Mouse (Mus musculus) kidney, adult 2 months (tissue): Measurements from ENCODE around the gene Lrrc51. TPM values are rescaled to one million over a fixed set of nuclear protein-coding genes. Genes with fewer than 3 reads are reported as not detected.

Source experiments
- DNase-seq: peaks from one replicate; pipeline ENCODE4 v3.0.0; 2021
- H3K27ac ChIP-seq: fragments of 200-500 bp; 2 replicates; pipeline ENCODE4 v1.5.1; 2012; ENCODE audit warnings: low read depth, low read length, control low read depth, inconsistent platforms; ENCODE audit not compliant: insufficient read depth
- H3K27me3 ChIP-seq: fragments of 200-500 bp; replicated peaks from 2 replicates; pipeline ENCODE4 v1.6.1; 2012; ENCODE audit warnings: mild to moderate bottlenecking, moderate library complexity, low read length, inconsistent platforms; ENCODE audit not compliant: control insufficient read depth, insufficient read depth
- H3K36me3 ChIP-seq: fragments of 200-500 bp; 2 replicates; pipeline ENCODE4 v1.6.1; 2012; ENCODE audit warnings: mild to moderate bottlenecking, moderate library complexity, low read length, inconsistent platforms; ENCODE audit not compliant: control insufficient read depth, insufficient read depth
- H3K4me1 ChIP-seq: fragments of 200-500 bp; 2 replicates; pipeline ENCODE4 v1.6.1; 2011; ENCODE audit warnings: low read length; ENCODE audit not compliant: control insufficient read depth, insufficient read depth
- H3K4me3 ChIP-seq: fragments of 200-500 bp; 2 replicates; pipeline ENCODE4 v1.5.1; 2011; ENCODE audit warnings: mild to moderate bottlenecking, low read depth, low read length, control low read depth; ENCODE audit not compliant: insufficient read depth
- CTCF ChIP-seq: fragments of 200-500 bp; conservative IDR thresholded peaks from 2 replicates; pipeline ENCODE4 v1.5.1; 2011; ENCODE audit warnings: low read depth, mild to moderate bottlenecking, control low read depth, low read length, moderate library complexity, mixed read lengths; ENCODE audit not compliant: insufficient read depth, insufficient read length
- POLR2A ChIP-seq: fragments of 200-500 bp; IDR thresholded peaks from one replicate; pipeline ENCODE4 v1.6.1; 2011; ENCODE audit warnings: low read depth, low read length, control low read depth
- WGBS: fragments of 180-500 bp; shearing (Covaris S2); methylation state at CpG from one replicate; pipeline ENCODE4 v1.1.7; 2018; 5-methylcytosine and 5-hydroxymethylcytosine counted together
- polyA plus RNA-seq: library from polyadenylated mRNA; depleted of rRNA; stranded (reverse); fragments of >200 nt; gene quantifications from 2 replicates; pipeline ENCODE4 v1.2.3, GENCODE M21; 2012

Gene Lrrc51
- polyA plus RNA-seq, 1 experiment = 19.6 TPM

DNA sequence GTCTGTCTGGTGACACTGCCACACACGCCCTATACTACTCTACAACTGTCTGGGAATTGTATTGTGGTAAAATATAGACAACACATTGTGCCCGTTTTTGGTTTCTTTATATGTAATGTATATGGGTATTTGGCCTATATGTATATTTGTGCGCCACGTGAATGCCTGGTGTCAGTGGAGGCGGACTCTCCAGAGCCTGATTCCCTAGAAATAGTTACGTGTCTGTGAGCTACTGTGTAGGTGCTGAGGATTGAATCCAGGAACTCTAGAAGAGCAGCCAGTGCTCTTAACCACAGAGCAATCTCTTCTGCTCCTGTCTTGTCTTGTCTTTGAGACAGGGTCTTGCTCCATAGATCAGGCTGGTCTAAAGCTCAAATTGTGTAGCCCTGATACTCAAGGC, 47.4 kb downstream of the Lrrc51 start:
- H3K27me3 ChIP-seq = no peaks in the 10 kb centered on the region
- H3K36me3 ChIP-seq = no peaks in the 10 kb centered on the region
- peaks cover 4% of the 10 kb centered on the region for H3K4me1 ChIP-seq
- H3K4me3 ChIP-seq = no peak overlapping the region
- TF ChIP-seq POLR2A = no peak
- no peak for TF ChIP-seq CTCF
- no peak for DNase-seq
- H3K27ac ChIP-seq = no peak overlapping the region
- 87% methylated on average over 6 of the region's 6 CpGs for WGBS

DNA sequence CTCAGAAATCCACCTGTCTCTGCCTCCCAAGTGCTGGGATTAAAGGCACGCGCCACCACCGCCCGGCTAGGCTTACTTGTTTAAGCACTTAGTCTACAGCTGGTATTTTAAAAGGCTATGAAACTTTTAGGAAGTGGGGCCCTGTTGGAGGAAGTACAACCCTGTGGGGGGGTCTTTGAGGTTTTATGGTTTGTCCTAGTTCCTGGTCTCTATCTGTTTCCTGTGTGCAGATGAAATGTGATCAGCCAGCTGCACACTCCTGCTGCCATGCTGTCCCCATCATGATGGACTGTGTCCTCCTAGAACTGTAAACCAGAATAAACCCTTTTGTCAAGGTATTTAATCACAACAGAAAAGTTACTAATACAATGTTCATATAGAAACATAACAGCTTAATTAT, 49.5 kb downstream of the Lrrc51 start:
- DNase-seq = no peak
- 96% methylated on average over 4 of the region's 4 CpGs for whole genome bisulfite sequencing
- no peaks in the 10 kb centered on the region for H3K27me3 ChIP-seq
- TF ChIP-seq CTCF = no peak
- no peak for TF ChIP-seq POLR2A
- H3K36me3 ChIP-seq = no peaks in the 10 kb centered on the region
- H3K4me3 ChIP-seq = no peak overlapping the region
- H3K27ac ChIP-seq = no peak overlapping the region
- H3K4me1 ChIP-seq = peaks cover 4% of the 10 kb centered on the region

DNA sequence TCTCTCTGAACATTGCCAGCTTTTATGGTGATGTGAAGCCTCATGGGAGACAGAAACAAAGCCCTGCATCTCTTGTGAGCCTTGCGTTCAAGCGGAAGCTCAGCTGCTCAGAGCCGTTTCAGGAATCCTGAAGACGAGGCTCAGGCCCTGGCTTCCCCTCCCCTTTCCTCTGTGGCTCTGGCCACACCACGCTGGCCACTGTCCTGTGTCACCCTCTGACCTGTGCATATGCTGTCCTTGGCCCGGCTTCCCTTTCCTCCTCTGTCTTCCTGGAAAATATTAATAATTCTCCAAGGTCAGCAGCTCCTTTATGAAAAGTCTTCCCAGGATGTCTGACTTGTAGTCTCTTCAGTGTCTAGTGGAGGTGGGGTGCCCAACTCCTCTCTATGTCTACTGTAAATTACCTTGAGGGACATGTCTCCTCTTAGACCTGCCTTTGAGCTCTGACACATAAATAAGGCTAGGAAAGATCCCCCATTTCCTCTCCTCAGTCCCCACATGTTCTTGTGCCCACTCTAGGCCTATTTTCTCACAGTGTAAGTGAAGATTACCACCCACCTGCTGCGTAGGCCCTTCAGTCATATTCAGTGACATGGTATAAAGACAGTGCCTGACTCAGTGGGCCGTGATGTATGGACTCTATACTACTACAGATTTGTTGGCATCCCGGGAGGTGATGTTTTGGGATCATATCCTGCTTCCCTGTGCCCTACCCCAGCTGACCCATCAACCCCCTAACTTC, 51.1 kb downstream of the Lrrc51 start:
- Histone ChIP-seq H3K36me3 (no peaks in the 10 kb centered on the region), H3K4me1 (peaks cover 4% of the 10 kb centered on the region), H3K27me3 (no peaks in the 10 kb centered on the region), H3K4me3 (no peak overlapping the region), H3K27ac (peak overlapping the region; percentile 53)
- no peak for TF ChIP-seq CTCF
- TF ChIP-seq POLR2A = no peak
- peak; percentile 73 for DNase-seq
- WGBS = 49% methylated on average over 9 of the region's 9 CpGs

GRCm38 (mm10) chr7:101880855-101881254, 52.8 kb downstream of the Lrrc51 start:
- Histone ChIP-seq H3K4me1 (peaks cover 4% of the 10 kb centered on the region), H3K27ac (no peak overlapping the region), H3K4me3 (no peak overlapping the region), H3K36me3 (no peaks in the 10 kb centered on the region), H3K27me3 (no peaks in the 10 kb centered on the region)
- 69% methylated on average over 4 of the region's 4 CpGs for WGBS
- no peak for DNase-seq
- TF ChIP-seq CTCF = no peak
- no peak for TF ChIP-seq POLR2A

DNA sequence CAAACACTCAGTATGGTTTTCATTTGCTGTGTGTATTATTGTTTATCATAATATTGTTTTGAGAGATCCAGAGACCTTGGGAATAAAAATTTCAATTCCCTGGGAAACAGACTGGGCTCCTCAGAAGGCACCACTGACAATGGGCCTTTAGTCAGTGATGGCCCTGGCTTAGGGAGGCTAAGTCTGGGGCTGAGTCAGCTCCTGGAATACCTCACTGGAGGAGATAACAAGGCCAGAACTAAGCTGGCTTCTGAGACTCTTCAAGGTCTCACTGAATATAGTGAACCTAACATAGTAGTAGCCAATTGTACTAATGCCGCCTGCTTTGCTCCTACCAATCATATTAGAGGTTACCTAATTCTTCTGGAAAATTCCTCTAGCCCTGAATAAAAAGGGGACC, 57.7 kb downstream of the Lrrc51 start:
- Histone ChIP-seq H3K27me3 (no peaks in the 10 kb centered on the region), H3K27ac (no peak overlapping the region), H3K4me1 (peaks cover 8% of the 10 kb centered on the region; the same call in 1 of the 2 replicates), H3K36me3 (no peaks in the 10 kb centered on the region), H3K4me3 (no peak overlapping the region)
- no peak for DNase-seq
- no peak for TF ChIP-seq CTCF
- TF ChIP-seq POLR2A = no peak
- 100% methylated on average over 1 of the region's 1 CpGs for WGBS

- peak; percentile 47 for DNase-seq
- 55% methylated on average over 3 of the region's 3 CpGs for WGBS
- Histone ChIP-seq H3K4me3 (no peak overlapping the region), H3K4me1 (peaks cover 13% of the 10 kb centered on the region; the same call in 1 of the 2 replicates), H3K36me3 (no peaks in the 10 kb centered on the region; the same call in 1 of the 2 replicates), H3K27me3 (no peaks in the 10 kb centered on the region), H3K27ac (peak overlapping the region; percentile 75)
- no peak for TF ChIP-seq CTCF
Measured at GRCm38 (mm10) chr7:101871296-101871695, 62.4 kb downstream of the Lrrc51 start.

DNA sequence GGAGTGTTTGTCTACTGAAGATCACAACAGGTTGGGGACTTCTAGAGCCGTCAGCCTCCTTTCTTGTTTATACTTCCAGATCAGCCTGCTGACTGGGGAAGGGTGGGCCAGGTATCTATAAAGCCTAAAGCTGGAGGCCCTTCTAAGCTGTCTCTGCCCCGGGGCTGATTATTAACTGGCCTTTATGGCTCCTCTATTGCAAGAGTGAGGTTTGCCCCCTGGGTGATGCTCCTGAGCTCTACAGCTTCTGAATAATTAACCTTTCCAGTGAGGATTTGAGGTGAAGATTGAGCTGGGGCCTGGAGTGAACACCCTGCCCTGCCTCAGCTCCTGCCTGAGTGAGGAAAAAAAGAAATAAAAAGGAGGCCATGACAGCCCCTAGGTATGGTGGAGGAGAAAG, 63.1 kb downstream of the Lrrc51 start, which contains the start of gene Folr1:
Gene Folr1, minus strand, starts transcription at position 160 of the 400 bp plus-strand sequence.
- Histone ChIP-seq H3K4me1 (peaks cover 13% of the 10 kb centered on the region; the same call in 1 of the 2 replicates), H3K4me3 (peak within 1 kb of the TSS; percentile 51), H3K36me3 (no peaks in the 10 kb centered on the region; the same call in 1 of the 2 replicates), H3K27ac (peak within 1 kb of the TSS; percentile 84), H3K27me3 (no peaks in the 10 kb centered on the region)
- DNase-seq = peak; percentile 90
- 46% methylated on average over 2 of the region's 2 CpGs for WGBS
- TF ChIP-seq POLR2A (no peak), CTCF (no peak)

- TF ChIP-seq POLR2A (no peak), CTCF (no peak)
- Histone ChIP-seq H3K27ac (peak overlapping the region; percentile 84), H3K4me3 (peak overlapping the region; percentile 51), H3K36me3 (no peaks in the 10 kb centered on the region; the same call in 1 of the 2 replicates), H3K4me1 (peaks cover 15% of the 10 kb centered on the region; the same call in 1 of the 2 replicates), H3K27me3 (no peaks in the 10 kb centered on the region)
- WGBS = 44% methylated on average over 7 of the region's 7 CpGs
- peak; percentile 68 for DNase-seq
Measured at GRCm38 (mm10) chr7:101869163-101869500, 64.6 kb downstream of the Lrrc51 start.
